Mouse (Mus musculus): Measurements from ENCODE around the gene Btbd7.

DNA sequence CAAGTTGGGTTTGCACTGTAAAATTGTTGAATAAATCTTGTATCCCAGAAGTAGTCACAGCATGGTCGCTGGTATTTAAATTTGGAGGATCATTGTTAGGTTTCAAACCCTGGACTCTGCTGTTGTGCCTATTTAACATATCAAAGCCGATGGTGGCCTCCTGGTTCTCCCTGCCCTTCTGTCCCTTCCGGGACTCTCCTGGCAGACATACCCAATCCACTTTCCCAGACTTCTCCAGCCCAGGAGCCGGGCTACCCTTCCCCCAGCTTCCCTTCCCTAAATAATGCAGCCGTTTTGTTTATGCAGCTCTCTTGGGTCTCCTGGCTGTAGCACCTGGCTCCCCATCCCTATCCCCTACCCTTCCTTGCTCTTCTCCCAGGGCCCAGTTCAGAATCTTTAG is 119.3 kb downstream of the Btbd7 start:
- no peak for TF ChIP-seq CTCF (conservative IDR thresholded peaks at IDR 0.05; ENCODE audit: insufficient read depth, insufficient read length, low read depth, low read length)
- TF ChIP-seq POLR2A (IDR thresholded peaks at IDR 0.05; ENCODE audit: low read depth, low read length), result no peak
